Comparison of ENCODE assay signal across 19 mouse cellular contexts in genomic region chr6:91543056-91543455, GRCm38 (mm10). TPM values are rescaled to one million over a fixed set of nuclear protein-coding genes. Genes with fewer than 3 reads are reported as not detected.
DNase-seq lines count a peak whose midpoint lies in the region; ATAC-seq lines count a peak whose summit lies in the region.
"Had no signal": no experiment of that assay in that cellular context is flagged by ENCODE, and none has a peak within 500 bp of the region (broad histone marks: within the 10 kb centered on the region; RNA-seq: fewer than 3 reads in every experiment).

No protein-coding gene starts in this region.

- H3K27me3 ChIP-seq in forebrain, embryonic 10.5 days (ENCODE audit: poor library complexity, severe bottlenecking), result no peaks in the 10 kb centered on the region
- H3K27me3 ChIP-seq in forebrain, embryonic 11.5 days (ENCODE audit: control insufficient read depth, insufficient read depth, low read length), result no peaks in the 10 kb centered on the region
- peaks cover 80% of the 10 kb centered on the region for H3K27me3 ChIP-seq in heart, embryonic 13.5 days (replicated peaks)
- H3K27me3 ChIP-seq in hindbrain, embryonic 10.5 days (ENCODE audit: insufficient read depth, poor library complexity, severe bottlenecking), result no peaks in the 10 kb centered on the region
- H3K27me3 ChIP-seq in hindbrain, embryonic 16.5 days (replicated peaks; ENCODE audit: control insufficient read depth, insufficient read depth, low read length), result no peaks in the 10 kb centered on the region
- no peaks in the 10 kb centered on the region for H3K27me3 ChIP-seq in midbrain, embryonic 13.5 days
- H3K27me3 ChIP-seq in midbrain, embryonic 15.5 days (replicated peaks), result no peaks in the 10 kb centered on the region
- H3K27me3 ChIP-seq: embryonic facial prominence, embryonic 12.5 days; forebrain, embryonic 13.5 days had no signal

- H3K9me3 ChIP-seq in forebrain, embryonic 10.5 days, result no peaks in the 10 kb centered on the region
- no peaks in the 10 kb centered on the region for H3K9me3 ChIP-seq in forebrain, embryonic 11.5 days (ENCODE audit: control insufficient read depth, low read length)
- no peaks in the 10 kb centered on the region for H3K9me3 ChIP-seq in heart, embryonic 13.5 days
- H3K9me3 ChIP-seq in hindbrain, embryonic 10.5 days, result no peaks in the 10 kb centered on the region
- no peaks in the 10 kb centered on the region for H3K9me3 ChIP-seq in hindbrain, embryonic 16.5 days (ENCODE audit: control insufficient read depth, low read length)
- H3K9me3 ChIP-seq in midbrain, embryonic 13.5 days, result no peaks in the 10 kb centered on the region
- H3K9me3 ChIP-seq in midbrain, embryonic 15.5 days, result no peaks in the 10 kb centered on the region
- H3K9me3 ChIP-seq: embryonic facial prominence, embryonic 12.5 days; forebrain, embryonic 13.5 days had no signal

- no peak for ATAC-seq in forebrain, embryonic 11.5 days (replicated peaks; ENCODE audit: low FRiP score)
- ATAC-seq in heart, embryonic 13.5 days (ENCODE audit: extremely low read depth, insufficient number of reproducible peaks, low FRiP score, low TSS enrichment), result no peak
- no peak for ATAC-seq in hindbrain, embryonic 16.5 days
- ATAC-seq in midbrain, embryonic 13.5 days, result no peak
- ATAC-seq in midbrain, embryonic 15.5 days (replicated peaks), result no peak
- ATAC-seq: forebrain, embryonic 13.5 days; forebrain, postnatal 0 days had no signal

- intact Hi-C loops in heart, postnatal 25 days (cut with DNase I), result no loop called here

- H3K36me3 ChIP-seq in forebrain, embryonic 10.5 days (replicated peaks), result no peaks in the 10 kb centered on the region
- H3K36me3 ChIP-seq in forebrain, embryonic 11.5 days (ENCODE audit: control insufficient read depth, insufficient read depth, low read length), result no peaks in the 10 kb centered on the region
- H3K36me3 ChIP-seq in heart, embryonic 13.5 days, result no peaks in the 10 kb centered on the region
- no peaks in the 10 kb centered on the region for H3K36me3 ChIP-seq in hindbrain, embryonic 10.5 days
- H3K36me3 ChIP-seq in hindbrain, embryonic 16.5 days (ENCODE audit: control insufficient read depth, insufficient read depth, low read length), result no peaks in the 10 kb centered on the region
- H3K36me3 ChIP-seq in midbrain, embryonic 13.5 days, result no peaks in the 10 kb centered on the region
- H3K36me3 ChIP-seq in midbrain, embryonic 15.5 days (replicated peaks), result no peaks in the 10 kb centered on the region
- H3K36me3 ChIP-seq: embryonic facial prominence, embryonic 12.5 days had no signal

- H3K4me3 ChIP-seq in forebrain, embryonic 10.5 days, result no peak overlapping the region
- H3K4me3 ChIP-seq in forebrain, embryonic 11.5 days (ENCODE audit: low read depth, low read length), result no peak overlapping the region
- H3K4me3 ChIP-seq in heart, embryonic 13.5 days, result no peak overlapping the region
- no peak overlapping the region for H3K4me3 ChIP-seq in hindbrain, embryonic 10.5 days
- no peak overlapping the region for H3K4me3 ChIP-seq in hindbrain, embryonic 16.5 days (ENCODE audit: low read length)
- no peak overlapping the region for H3K4me3 ChIP-seq in midbrain, embryonic 13.5 days (replicated peaks)
- no peak overlapping the region for H3K4me3 ChIP-seq in midbrain, embryonic 15.5 days
- H3K4me3 ChIP-seq: embryonic facial prominence, embryonic 12.5 days; forebrain, embryonic 13.5 days had no signal

- no peak for DNase-seq in forebrain, embryonic 10.5 days (ENCODE audit: extremely low spot score, low spot score)
- no peak for DNase-seq in forebrain, embryonic 11.5 days (ENCODE audit: low spot score)
- no peak for DNase-seq in heart, postnatal 25 days (ENCODE audit: low spot score)
- DNase-seq in hindbrain, embryonic 10.5 days (ENCODE audit: low spot score), result no peak
- DNase-seq: adrenal gland, postnatal 10 days; B cell, adult 2 months; cerebellum, adult 11 months; cerebellum, adult 8-10 months; cerebellum, postnatal 25 days; forebrain, postnatal 0 days; gastrocnemius, postnatal 14 days; kidney, adult 18-20 months had no signal

- peak overlapping the region; percentile 61; the same call in 1 of the 2 replicates for H3K27ac ChIP-seq in forebrain, embryonic 10.5 days
- H3K27ac ChIP-seq in forebrain, embryonic 11.5 days (ENCODE audit: low read depth, low read length), result no peak overlapping the region
- H3K27ac ChIP-seq in heart, embryonic 13.5 days (replicated peaks), result peak overlapping the region; percentile 51
- H3K27ac ChIP-seq in hindbrain, embryonic 10.5 days, result peak overlapping the region; percentile 62; the same call in 1 of the 2 replicates
- H3K27ac ChIP-seq in hindbrain, embryonic 16.5 days (ENCODE audit: low read depth, low read length), result no peak overlapping the region
- H3K27ac ChIP-seq in midbrain, embryonic 13.5 days, result no peak overlapping the region
- H3K27ac ChIP-seq in midbrain, embryonic 15.5 days, result no peak overlapping the region
- H3K27ac ChIP-seq: forebrain, embryonic 13.5 days; hindbrain, embryonic 14.5 days had no signal

- peaks cover 22% of the 10 kb centered on the region for H3K4me1 ChIP-seq in forebrain, embryonic 10.5 days
- H3K4me1 ChIP-seq in forebrain, embryonic 11.5 days (replicated peaks; ENCODE audit: control insufficient read depth, insufficient read depth, low read length), result no peaks in the 10 kb centered on the region
- H3K4me1 ChIP-seq in heart, embryonic 13.5 days, result peaks cover 55% of the 10 kb centered on the region
- H3K4me1 ChIP-seq in hindbrain, embryonic 10.5 days (replicated peaks), result peaks cover 31% of the 10 kb centered on the region
- no peaks in the 10 kb centered on the region for H3K4me1 ChIP-seq in hindbrain, embryonic 16.5 days (ENCODE audit: control insufficient read depth, insufficient read depth, low read depth, low read length)
- H3K4me1 ChIP-seq in midbrain, embryonic 13.5 days (replicated peaks), result no peaks in the 10 kb centered on the region
- no peaks in the 10 kb centered on the region for H3K4me1 ChIP-seq in midbrain, embryonic 15.5 days
- H3K4me1 ChIP-seq: forebrain, embryonic 13.5 days had no signal

- 87% methylated on average over 5 of the region's 5 CpGs for whole genome bisulfite sequencing in forebrain, embryonic 10.5 days
- WGBS in forebrain, embryonic 11.5 days, result 85% methylated on average over 5 of the region's 5 CpGs
- WGBS in heart, embryonic 13.5 days, result 43% methylated on average over 5 of the region's 5 CpGs
- WGBS in hindbrain, embryonic 10.5 days, result 86% methylated on average over 5 of the region's 5 CpGs
- WGBS in hindbrain, embryonic 16.5 days, result 86% methylated on average over 5 of the region's 5 CpGs
- WGBS in midbrain, embryonic 13.5 days, result 88% methylated on average over 5 of the region's 5 CpGs
- 86% methylated on average over 5 of the region's 5 CpGs for WGBS in midbrain, embryonic 15.5 days

- no peak overlapping the region for H3K9ac ChIP-seq in forebrain, embryonic 11.5 days (ENCODE audit: low read length)
- H3K9ac ChIP-seq in heart, embryonic 13.5 days, result no peak overlapping the region
- H3K9ac ChIP-seq in hindbrain, embryonic 16.5 days (ENCODE audit: low read depth, low read length), result no peak overlapping the region
- 0 out of 2 replicates have a peak overlapping the region, but pooled peaks have one; percentile 10 for H3K9ac ChIP-seq in midbrain, embryonic 13.5 days (replicated peaks)
- H3K9ac ChIP-seq in midbrain, embryonic 15.5 days, result no peak overlapping the region
- H3K9ac ChIP-seq: embryonic facial prominence, embryonic 12.5 days; forebrain, embryonic 13.5 days; forebrain, postnatal 0 days; hindbrain, embryonic 14.5 days had no signal

- no peak overlapping the region for H3K4me2 ChIP-seq in forebrain, embryonic 11.5 days (ENCODE audit: low read depth, low read length, severe bottlenecking)
- no peak overlapping the region for H3K4me2 ChIP-seq in heart, embryonic 13.5 days
- H3K4me2 ChIP-seq in hindbrain, embryonic 16.5 days (ENCODE audit: low read length), result no peak overlapping the region
- no peak overlapping the region for H3K4me2 ChIP-seq in midbrain, embryonic 13.5 days (replicated peaks)
- no peak overlapping the region for H3K4me2 ChIP-seq in midbrain, embryonic 15.5 days
- H3K4me2 ChIP-seq: embryonic facial prominence, embryonic 12.5 days; forebrain, embryonic 13.5 days; hindbrain, embryonic 14.5 days had no signal

RNA-seq across cellular contexts. Expression of gene Lsm3, which starts 27.3 kb away (rescaled TPM):
- 433 and 450 TPM in 2 replicates for polyA plus RNA-seq in forebrain, embryonic 10.5 days (2016; fragmentation: Nextera tagmentation; extraction: Ambion mirVana)
- 324 and 325 TPM in 2 replicates for polyA plus RNA-seq in forebrain, embryonic 11.5 days (2014; fragmentation: Nextera tagmentation; extraction: Ambion mirVana)
- 180 and 207 TPM in 2 replicates for polyA plus RNA-seq in heart, embryonic 13.5 days (2015; fragmentation: Nextera tagmentation; extraction: Ambion mirVana)
- 10 to 100 TPM; 57.9 to 64.0 TPM for total RNA-seq in heart, postnatal 25 days (2021)
- polyA plus RNA-seq in hindbrain, embryonic 10.5 days (2016; fragmentation: Nextera tagmentation; extraction: Ambion mirVana), result 340 and 380 TPM in 2 replicates
- polyA plus RNA-seq in hindbrain, embryonic 16.5 days (2015; fragmentation: Nextera tagmentation; extraction: Ambion mirVana), result 136 and 139 TPM in 2 replicates
- polyA plus RNA-seq in midbrain, embryonic 13.5 days (2015; fragmentation: Nextera tagmentation; extraction: Ambion mirVana), result 199 and 201 TPM in 2 replicates
- polyA plus RNA-seq in midbrain, embryonic 15.5 days (2015; fragmentation: Nextera tagmentation; extraction: Ambion mirVana), result 149 and 152 TPM in 2 replicates

RNA-seq across cellular contexts. Expression of gene Xpc, which starts 27.4 kb away (rescaled TPM):
- 22.7 and 23.2 TPM in 2 replicates for polyA plus RNA-seq in forebrain, embryonic 10.5 days (2016; fragmentation: Nextera tagmentation; extraction: Ambion mirVana)
- polyA plus RNA-seq in forebrain, embryonic 11.5 days (2014; fragmentation: Nextera tagmentation; extraction: Ambion mirVana), result 22.5 and 23.1 TPM in 2 replicates
- 10.5 and 11.0 TPM in 2 replicates for polyA plus RNA-seq in heart, embryonic 13.5 days (2015; fragmentation: Nextera tagmentation; extraction: Ambion mirVana)
- total RNA-seq in heart, postnatal 25 days (2021), result 10 to 100 TPM in 1 of 2 experiments, 1 to 10 TPM in 1; 8.4 to 10.1 TPM
- 23.6 and 23.7 TPM in 2 replicates for polyA plus RNA-seq in hindbrain, embryonic 10.5 days (2016; fragmentation: Nextera tagmentation; extraction: Ambion mirVana)
- 15.8 and 17.0 TPM in 2 replicates for polyA plus RNA-seq in hindbrain, embryonic 16.5 days (2015; fragmentation: Nextera tagmentation; extraction: Ambion mirVana)
- 22.9 and 23.9 TPM in 2 replicates for polyA plus RNA-seq in midbrain, embryonic 13.5 days (2015; fragmentation: Nextera tagmentation; extraction: Ambion mirVana)
- 20.6 and 21.9 TPM in 2 replicates for polyA plus RNA-seq in midbrain, embryonic 15.5 days (2015; fragmentation: Nextera tagmentation; extraction: Ambion mirVana)

Comparison
In these comparisons a context has a peak if more than half of its experiments do, and no peak if none do; other contexts are left out.
1. H3K27ac ChIP-seq: peak in forebrain, embryonic 10.5 days (single experiment), heart, embryonic 13.5 days (single experiment) and hindbrain, embryonic 10.5 days (single experiment); none in forebrain, embryonic 11.5 days (single experiment), hindbrain, embryonic 16.5 days (single experiment), midbrain, embryonic 13.5 days (single experiment) and midbrain, embryonic 15.5 days (single experiment).